Mouse (Mus musculus) left cerebral cortex, adult 8-10 months (tissue): ENCODE data around the gene Olfr237-ps1. TPM values are rescaled to one million over a fixed set of nuclear protein-coding genes. Genes with fewer than 3 reads are reported as not detected.
"Not testable (repeated sequence)": the region's sequence is repeated elsewhere in the genome, so short reads cannot be mapped to it uniquely, and the experiment has no call there.

ENCODE experiments used
- DNase-seq, 2 experiments: peaks; one replicate each; pipeline ENCODE4 v3.0.0; 2022; ENCODE audit warnings: low spot score in 2 of 2
- total RNA-seq, 4 experiments: library from RNA; stranded (reverse); gene quantifications; 2 replicates each; pipeline ENCODE4 v1.2.4; 2022

The Olfr237-ps1 gene
- not detected for total RNA-seq

DNA sequence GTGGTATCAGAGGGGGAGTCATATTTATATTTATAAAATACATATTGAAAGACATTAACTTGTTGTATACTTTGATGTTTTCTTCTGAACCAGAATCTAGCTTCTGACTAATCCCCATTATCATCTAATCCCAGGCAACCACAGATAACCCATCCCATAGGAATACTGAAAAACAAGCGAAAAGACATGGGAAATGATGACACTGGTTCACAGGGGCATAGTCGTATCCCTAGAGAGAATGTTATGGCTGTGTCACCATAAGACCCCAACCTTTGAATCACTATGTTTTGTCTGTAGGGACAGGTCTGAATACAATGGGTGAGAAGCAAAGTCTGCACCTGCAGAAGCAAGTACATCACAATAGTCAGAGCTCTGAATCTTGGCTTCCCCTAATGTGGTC lies at the start of gene Olfr237-ps1:
Olfr237-ps1 (plus strand) TSS at position 301 of the 400 bp plus-strand sequence.
- DNase-seq: not testable (repeated sequence)

DNA sequence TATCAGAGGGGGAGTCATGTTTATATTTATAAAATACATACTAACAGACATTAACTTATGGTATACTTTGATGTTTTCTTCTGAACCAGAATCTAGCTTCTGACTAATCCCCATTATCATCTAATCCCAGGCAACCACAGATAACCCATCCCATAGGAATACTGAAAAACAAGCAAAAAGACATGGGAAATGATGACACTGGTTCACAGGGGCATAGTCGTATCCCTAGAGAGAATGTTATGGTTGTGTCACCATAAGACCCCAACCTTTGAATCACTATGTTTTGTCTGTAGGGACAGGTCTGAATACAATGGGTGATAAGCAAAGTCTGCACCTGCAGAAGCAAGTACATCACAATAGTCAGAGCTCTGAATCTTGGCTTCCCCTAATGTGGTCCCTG lies 40.3 kb upstream of the Olfr237-ps1 start, which contains the start of gene Olfr441:
Olfr441 (plus strand) TSS at position 301 of the 400 bp plus-strand sequence.
- not testable (repeated sequence) for DNase-seq

DNA sequence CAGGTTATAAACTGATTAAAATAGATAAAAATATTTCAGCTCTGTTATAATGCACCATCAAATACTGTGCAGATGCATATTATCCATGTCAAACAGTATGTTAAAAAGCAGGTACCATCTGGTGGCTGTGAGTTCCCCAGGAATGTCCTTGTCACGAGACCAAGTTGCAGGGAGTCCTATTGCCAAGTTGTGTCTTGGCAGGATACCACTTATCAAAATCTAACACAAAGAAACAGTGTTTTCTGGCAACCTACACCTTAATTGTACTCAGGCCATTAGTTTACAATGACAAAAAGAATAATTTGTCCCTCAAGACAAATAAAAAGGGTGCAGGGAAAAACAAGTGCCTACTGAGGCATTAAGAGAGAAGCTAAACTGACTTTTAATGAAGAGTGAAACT lies 13.1 kb downstream of the Olfr237-ps1 start:
- DNase-seq: no peak

DNA sequence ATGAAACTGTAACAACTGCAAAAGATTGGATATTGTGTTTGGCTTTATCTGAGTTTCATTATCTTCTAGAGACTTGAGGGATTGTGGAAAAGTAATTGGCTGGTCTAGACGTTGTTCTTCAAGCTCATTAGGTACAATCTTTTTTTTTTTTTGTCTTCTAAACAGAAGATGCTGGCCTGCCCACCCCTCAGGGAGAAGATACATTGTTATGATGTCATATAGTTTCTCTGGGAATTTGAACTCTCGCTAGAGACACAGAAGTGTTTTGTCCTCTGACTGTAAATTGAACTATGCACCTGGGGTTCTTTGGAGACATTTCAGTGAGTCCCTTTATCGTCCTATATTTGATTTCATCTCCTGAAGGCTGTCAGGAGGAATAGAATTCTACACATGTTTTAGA lies 16.6 kb downstream of the Olfr237-ps1 start, which contains the start of gene Olfr437:
Olfr437 (plus strand) TSS at position 301 of the 400 bp plus-strand sequence.
- DNase-seq: no peak

DNA sequence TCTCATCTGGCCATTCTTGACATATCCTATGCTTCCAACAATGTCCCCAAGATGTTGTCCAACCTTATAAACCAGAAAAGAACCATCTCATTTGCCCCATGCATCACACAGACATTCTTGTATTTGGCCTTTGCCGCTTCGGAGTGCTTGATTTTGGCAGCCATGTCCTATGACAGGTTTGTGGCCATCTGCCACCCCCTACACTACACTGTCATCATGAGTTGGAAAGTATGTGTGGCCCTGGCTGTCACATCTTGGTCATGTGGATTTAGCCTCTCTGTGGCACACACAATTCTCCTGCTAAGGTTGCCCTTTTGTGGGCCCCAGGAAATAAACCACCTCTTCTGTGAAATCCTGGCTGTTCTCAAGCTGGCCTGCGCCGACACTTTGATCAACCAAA lies 20.9 kb downstream of the Olfr237-ps1 start:
- no peak for DNase-seq

DNA sequence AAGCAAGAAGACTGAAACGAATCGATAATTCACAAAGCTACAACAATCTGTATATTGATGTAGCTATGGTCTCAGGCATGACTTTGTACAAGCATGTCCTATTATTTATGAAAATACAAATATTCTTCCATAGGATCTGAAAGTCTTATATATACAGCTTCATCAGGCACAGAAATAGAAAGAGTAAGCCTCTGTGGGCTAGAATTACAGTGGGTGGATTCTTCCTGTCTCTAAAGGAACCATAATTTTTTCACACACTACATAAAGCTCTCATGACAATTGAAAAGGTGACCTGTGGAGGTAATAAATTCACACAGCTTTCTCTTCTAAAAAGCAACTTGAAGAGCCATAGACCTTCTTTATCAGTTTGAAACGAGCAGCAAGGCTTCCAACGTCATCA lies 25.5 kb downstream of the Olfr237-ps1 start, which contains the start of gene Olfr13:
Olfr13 (plus strand) TSS at position 301 of the 400 bp plus-strand sequence.
- no peak for DNase-seq

DNA sequence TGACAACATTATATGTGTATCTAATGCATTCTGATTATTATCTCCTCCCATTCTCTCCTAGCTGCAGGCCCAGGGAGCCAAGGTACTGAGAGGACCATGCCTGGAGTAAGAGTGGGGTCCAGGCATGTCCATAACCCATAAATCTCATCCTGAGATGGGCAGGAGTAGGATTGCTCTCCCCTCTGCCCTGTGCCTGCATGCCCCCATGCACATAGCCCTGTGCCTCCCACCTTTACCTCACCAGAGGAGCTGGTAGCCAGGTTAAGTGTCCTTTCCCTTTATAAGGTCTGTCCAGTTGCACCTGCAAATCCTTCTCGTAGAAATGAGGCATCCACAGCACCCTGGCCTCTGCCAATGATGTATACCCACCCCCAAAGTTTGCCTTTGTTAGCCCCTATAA lies 31.8 kb downstream of the Olfr237-ps1 start:
- DNase-seq: no peak

DNA sequence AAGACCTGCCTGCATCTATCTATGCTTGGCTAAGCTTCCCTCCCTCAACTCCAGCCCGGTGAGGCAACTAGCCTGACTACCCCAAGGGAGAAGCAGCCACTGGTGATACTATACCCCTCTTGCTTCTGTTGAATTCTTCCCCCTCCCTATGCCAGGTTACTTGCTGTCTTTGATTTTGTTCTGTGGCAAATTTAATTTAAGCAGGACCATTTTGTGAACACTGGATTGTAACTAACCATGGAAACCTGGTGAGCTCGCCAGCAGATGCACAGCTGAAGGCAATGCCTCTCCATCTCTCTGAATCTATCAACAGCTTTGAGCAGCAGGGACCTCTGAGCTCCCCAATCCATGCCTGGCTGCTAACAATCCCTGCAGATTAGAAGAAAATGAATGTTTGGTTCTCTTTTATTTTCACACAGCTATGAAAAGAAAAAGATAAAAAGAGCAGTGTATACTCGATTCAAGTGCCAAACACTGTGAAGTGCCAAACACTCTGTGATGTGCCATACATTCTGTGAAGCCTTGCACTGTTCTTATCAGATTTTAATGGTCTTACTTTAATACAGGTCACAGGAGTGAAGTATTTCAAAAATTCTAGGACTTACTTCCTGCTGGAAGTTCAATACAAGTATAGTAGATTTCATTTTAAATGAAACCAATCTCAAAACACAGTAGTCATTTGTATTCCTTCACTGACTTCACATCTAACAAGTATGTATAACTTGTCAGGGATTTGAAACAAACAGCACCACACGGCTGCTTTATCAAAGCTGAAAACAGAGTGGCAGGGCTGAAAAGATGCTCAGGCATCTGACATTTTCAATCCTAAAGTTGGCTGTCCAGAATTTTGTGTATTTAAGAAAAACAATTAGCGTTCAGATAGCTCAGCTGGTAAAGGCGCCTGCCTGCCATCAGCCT lies 32.5 kb downstream of the Olfr237-ps1 start:
- no peak for DNase-seq

DNA sequence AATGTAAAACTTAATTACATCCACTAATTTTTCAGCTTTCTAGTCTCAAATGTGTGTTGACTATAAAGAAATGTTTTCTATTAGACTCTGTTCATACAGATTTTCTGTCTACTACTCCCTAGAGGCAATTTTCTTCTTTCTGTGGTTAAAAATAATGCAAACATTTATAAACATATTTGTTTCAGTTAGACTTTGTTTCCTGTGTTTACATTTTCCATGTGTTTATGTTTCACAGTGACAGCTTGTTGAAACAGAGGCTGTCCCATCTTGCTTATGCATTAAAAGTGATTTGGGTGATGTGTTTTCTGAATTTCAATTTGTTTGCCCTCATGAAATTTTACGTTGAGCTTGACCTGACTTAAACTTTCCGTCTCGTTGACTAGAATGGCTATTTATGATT lies 44.6 kb downstream of the Olfr237-ps1 start:
- no peak for DNase-seq

DNA sequence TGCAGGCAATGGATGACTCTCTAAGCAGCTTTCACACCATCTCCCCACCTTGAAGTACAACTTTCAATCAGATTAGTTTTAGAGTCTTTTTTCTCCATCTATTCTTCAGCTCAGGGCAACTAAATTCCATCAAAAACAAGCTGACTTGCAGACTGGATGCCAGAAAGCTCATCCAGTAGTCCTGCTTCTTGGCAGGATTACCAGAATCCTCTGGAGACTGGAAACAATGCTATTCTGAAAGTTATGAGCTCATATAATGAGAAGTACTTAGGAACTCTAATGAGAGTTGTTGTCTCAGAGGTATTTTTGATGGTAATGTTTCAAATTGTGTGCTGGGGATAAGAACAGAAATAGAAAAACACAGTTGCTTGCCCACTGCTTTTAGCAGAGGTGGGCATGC lies 50.4 kb downstream of the Olfr237-ps1 start, which contains the start of gene Olfr435:
Olfr435 (plus strand) TSS at position 366 of the 400 bp plus-strand sequence.
- no peak for DNase-seq

DNA sequence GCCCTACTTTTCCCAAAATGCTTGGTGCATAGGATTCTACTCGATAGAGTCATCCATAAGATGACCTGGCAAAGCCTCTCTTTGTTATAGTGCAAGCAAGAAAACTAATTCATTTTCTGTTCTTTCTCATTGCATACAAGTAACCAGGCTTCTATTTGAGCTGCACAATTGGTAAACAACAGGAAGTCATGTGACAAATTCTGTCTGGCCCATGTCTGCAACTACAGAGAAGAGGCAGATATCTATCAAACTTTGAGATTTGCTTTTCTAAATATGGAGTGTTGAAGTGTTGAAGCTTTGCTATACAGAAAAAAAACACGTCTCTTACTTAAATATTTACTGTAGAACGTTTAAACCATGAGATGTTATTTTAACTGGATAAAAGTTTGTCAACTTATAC lies 51.7 kb downstream of the Olfr237-ps1 start:
- no peak for DNase-seq

DNA sequence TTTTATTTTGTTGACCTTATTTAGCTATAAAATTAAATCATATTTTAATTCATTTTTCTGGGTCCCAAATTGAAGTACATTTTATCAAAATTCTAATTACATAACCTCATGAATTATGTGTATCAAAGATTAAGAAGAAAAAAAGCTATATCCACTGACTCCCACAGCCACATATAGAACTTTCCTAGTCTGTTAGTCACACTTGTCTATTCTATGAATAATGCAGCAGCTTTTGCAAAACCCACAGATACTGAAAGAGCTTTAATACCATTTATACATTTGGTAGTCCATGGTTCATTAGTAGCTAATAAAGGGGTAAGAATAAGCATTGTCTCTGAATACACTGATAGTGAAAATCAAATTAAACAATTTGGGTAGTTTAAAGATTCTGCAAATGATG lies 56.4 kb downstream of the Olfr237-ps1 start:
- DNase-seq: no peak

DNA sequence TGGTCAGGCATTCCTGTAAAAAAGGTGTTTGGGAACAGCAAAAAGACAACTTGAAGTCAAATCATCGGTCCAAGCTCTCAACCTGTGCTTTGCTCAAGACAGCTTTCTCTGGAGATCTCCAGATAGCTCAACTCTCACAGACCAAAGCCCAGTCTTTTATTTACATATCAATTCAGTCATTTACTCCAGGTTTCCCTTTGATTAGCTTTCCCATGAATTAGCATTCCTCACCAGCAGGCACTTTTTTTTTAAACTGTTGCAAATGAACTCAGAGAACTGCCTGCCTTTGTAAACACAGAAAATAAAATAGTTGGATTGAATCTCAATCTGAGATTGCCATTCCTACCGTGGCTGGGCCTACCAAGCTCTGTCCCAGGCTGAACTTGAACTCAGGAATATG lies 59.0 kb downstream of the Olfr237-ps1 start:
- no peak for DNase-seq

Other genes starting within 250 kb of the Olfr237-ps1 start
- gene Olfr447, start 237.7 kb upstream of the Olfr237-ps1 start, total RNA-seq: not detected
- not detected for gene Olfr446, start 225.2 kb upstream of the Olfr237-ps1 start, total RNA-seq
- gene Olfr444, start 197.5 kb upstream of the Olfr237-ps1 start, total RNA-seq: not detected
- gene Olfr441, start 40.2 kb upstream of the Olfr237-ps1 start, total RNA-seq: under 1 TPM in 1 of 4 experiments, not detected in 3; 0.50 TPM
- not detected for gene Olfr437, start 16.7 kb downstream of the Olfr237-ps1 start, total RNA-seq
- not detected for gene Olfr13, start 25.6 kb downstream of the Olfr237-ps1 start, total RNA-seq
- not detected for gene Olfr435, start 50.6 kb downstream of the Olfr237-ps1 start, total RNA-seq
- not detected for gene Olfr434, start 66.5 kb downstream of the Olfr237-ps1 start, total RNA-seq
- gene Olfr47, start 85.0 kb downstream of the Olfr237-ps1 start, total RNA-seq: not detected
- gene Arhgef5, start 119.0 kb downstream of the Olfr237-ps1 start, total RNA-seq: 1 to 10 TPM; 2.6 to 3.2 (median 2.8) TPM
- gene Nobox, start 163.0 kb downstream of the Olfr237-ps1 start, total RNA-seq: not detected